Mouse (Mus musculus): Measurements from ENCODE around the gene Pabpn1.

GRCm38 (mm10) chr14:54875844-54876538, 16.3 kb upstream of the Pabpn1 start:
- TF ChIP-seq CTCF (IDR thresholded peaks at IDR 0.05; ENCODE audit: low read depth, low read length), result no peak
- TF ChIP-seq POLR2A (IDR thresholded peaks at IDR 0.05; ENCODE audit: insufficient read depth, low read length), result no peak

Data from ES-Bruce4 (cell line).